Mouse (Mus musculus) urinary bladder, postnatal 25 days (tissue): ENCODE results near the gene Creg2.

ENCODE experiments used
- DNase-seq: peaks from one replicate; pipeline ENCODE4 v3.0.0; 2022; ENCODE audit warnings: low spot score

Gene Creg2

GRCm38 (mm10) chr1:39650435-39651240, 636 bp downstream of the Creg2 start:
- DNase-seq: peak; percentile 33

GRCm38 (mm10) chr1:39649691-39650434, 1.4 kb downstream of the Creg2 start:
- no peak for DNase-seq

- DNase-seq: no peak
Measured at GRCm38 (mm10) chr1:39648584-39648983, 2.7 kb downstream of the Creg2 start.

GRCm38 (mm10) chr1:39645905-39646759, 5.1 kb downstream of the Creg2 start:
- DNase-seq: no peak

- no peak for DNase-seq
Measured at GRCm38 (mm10) chr1:39644333-39644732, 6.9 kb downstream of the Creg2 start.

- DNase-seq: no peak
Measured at GRCm38 (mm10) chr1:39641667-39642066, 9.6 kb downstream of the Creg2 start.

GRCm38 (mm10) chr1:39637139-39637538, 14.1 kb downstream of the Creg2 start:
- no peak for DNase-seq

- DNase-seq: no peak
Measured at GRCm38 (mm10) chr1:39636660-39637059, 14.6 kb downstream of the Creg2 start.

- no peak for DNase-seq
Measured at GRCm38 (mm10) chr1:39636196-39636595, 15.1 kb downstream of the Creg2 start.

- no peak for DNase-seq
Measured at GRCm38 (mm10) chr1:39628606-39629005, 22.7 kb downstream of the Creg2 start.

GRCm38 (mm10) chr1:39625491-39625890, 25.8 kb downstream of the Creg2 start:
- no peak for DNase-seq

GRCm38 (mm10) chr1:39623729-39624128, 27.5 kb downstream of the Creg2 start:
- DNase-seq: no peak

- DNase-seq: no peak
Measured at GRCm38 (mm10) chr1:39623106-39623505, 28.2 kb downstream of the Creg2 start.

GRCm38 (mm10) chr1:39618524-39618923, 32.8 kb downstream of the Creg2 start:
- DNase-seq: no peak

- no peak for DNase-seq
Measured at GRCm38 (mm10) chr1:39615526-39615925, 35.7 kb downstream of the Creg2 start.

- peak; percentile 63 for DNase-seq
Measured at GRCm38 (mm10) chr1:39614462-39615279, 36.6 kb downstream of the Creg2 start.

GRCm38 (mm10) chr1:39613061-39613460, 38.2 kb downstream of the Creg2 start:
- DNase-seq: no peak

GRCm38 (mm10) chr1:39612491-39612890, 38.8 kb downstream of the Creg2 start:
- no peak for DNase-seq

GRCm38 (mm10) chr1:39608534-39608933, 42.7 kb downstream of the Creg2 start:
- no peak for DNase-seq

GRCm38 (mm10) chr1:39602477-39602876, 48.8 kb downstream of the Creg2 start:
- DNase-seq: no peak

- no peak for DNase-seq
Measured at GRCm38 (mm10) chr1:39598726-39599125, 52.5 kb downstream of the Creg2 start.
